Mouse (Mus musculus): ENCODE results near the gene Sulf2.

The Sulf2 gene

GRCm38 (mm10) chr2:166047931-166048330, 107.5 kb downstream of the Sulf2 start:
- no peak for DNase-seq

GRCm38 (mm10) chr2:166045549-166046501, 109.6 kb downstream of the Sulf2 start:
- no peak for DNase-seq

- no peak for DNase-seq
Observed at GRCm38 (mm10) chr2:166045006-166045405, 110.5 kb downstream of the Sulf2 start.

GRCm38 (mm10) chr2:166042542-166042941, 112.9 kb downstream of the Sulf2 start:
- no peak for DNase-seq

- DNase-seq: no peak
Observed at GRCm38 (mm10) chr2:166039681-166040080, 115.8 kb downstream of the Sulf2 start.

GRCm38 (mm10) chr2:166035725-166036124, 119.7 kb downstream of the Sulf2 start:
- no peak for DNase-seq

- no peak for DNase-seq
Observed at GRCm38 (mm10) chr2:166034967-166035490, 120.4 kb downstream of the Sulf2 start.

GRCm38 (mm10) chr2:166032628-166033027, 122.8 kb downstream of the Sulf2 start:
- DNase-seq: no peak

- DNase-seq: no peak
Observed at GRCm38 (mm10) chr2:166031120-166031929, 124.1 kb downstream of the Sulf2 start.

GRCm38 (mm10) chr2:166030256-166030995, 125.0 kb downstream of the Sulf2 start:
- no peak for DNase-seq

GRCm38 (mm10) chr2:166029232-166029631, 126.2 kb downstream of the Sulf2 start:
- no peak for DNase-seq

GRCm38 (mm10) chr2:166027834-166028233, 127.6 kb downstream of the Sulf2 start:
- no peak for DNase-seq

- DNase-seq: no peak
Observed at GRCm38 (mm10) chr2:166025943-166026342, 129.5 kb downstream of the Sulf2 start.

- peak; percentile 46 for DNase-seq
Observed at GRCm38 (mm10) chr2:166024621-166025020, 130.8 kb downstream of the Sulf2 start.

- DNase-seq: no peak
Observed at GRCm38 (mm10) chr2:166024079-166024478, 131.4 kb downstream of the Sulf2 start.

Data from layer of hippocampus, adult 9-11 months (tissue).